Mouse (Mus musculus): Measurements from ENCODE around the gene Gm27179.
"Not testable (repeated sequence)": the region's sequence is repeated elsewhere in the genome, so short reads cannot be mapped to it uniquely, and the experiment has no call there.

Gene Gm27179

DNA sequence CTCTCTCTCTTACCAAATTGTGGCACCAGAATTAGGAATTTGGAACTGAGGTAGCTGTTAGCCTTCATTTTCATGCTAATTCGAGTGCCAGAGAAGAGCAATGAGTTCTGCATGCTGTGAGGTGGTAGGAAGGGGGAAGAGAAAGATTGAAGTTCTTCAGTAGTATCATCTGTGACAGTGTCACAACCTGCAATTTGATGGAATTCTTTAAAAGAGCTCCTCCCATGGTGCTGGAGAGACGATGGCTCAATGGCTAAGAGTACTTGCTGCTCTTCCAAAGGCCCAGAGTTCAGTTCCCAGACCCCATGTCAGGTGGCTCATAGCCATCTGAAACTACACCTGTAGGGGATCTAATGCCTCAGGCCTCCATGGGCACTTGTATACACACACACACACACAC, at the start of gene Gm27179:
TSS of gene Gm27179 (minus strand) at position 101 of the 400 bp plus-strand sequence.
- in situ Hi-C loops (cut with MseI, MboI), result not testable (repeated sequence)

GRCm38 (mm10) chr14:69557550-69557949, 45.2 kb upstream of the Gm27179 start:
- in situ Hi-C loops (cut with MseI, MboI), result not testable (repeated sequence)

DNA sequence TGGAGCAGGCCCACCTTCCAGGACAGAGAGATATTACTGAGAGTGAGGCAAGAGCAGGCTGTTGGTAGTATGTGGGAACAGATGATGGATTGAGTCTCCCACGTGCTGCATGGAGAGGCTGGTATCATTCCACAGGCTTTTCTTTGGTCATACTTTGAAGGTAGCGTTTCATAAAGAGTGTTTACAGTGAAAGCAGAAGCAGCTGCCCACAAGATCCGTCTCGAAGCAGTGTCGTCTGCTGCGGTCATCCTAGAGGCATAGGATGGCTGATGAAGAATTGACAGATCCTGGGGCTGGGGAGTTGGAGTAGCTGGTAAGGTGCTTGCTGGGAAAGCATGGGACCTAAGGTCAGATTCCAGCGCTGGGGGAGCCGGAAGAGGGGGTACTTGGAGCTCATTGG, 44.5 kb upstream of the Gm27179 start:
- in situ Hi-C loops (cut with MseI, MboI), result not testable (repeated sequence)

DNA sequence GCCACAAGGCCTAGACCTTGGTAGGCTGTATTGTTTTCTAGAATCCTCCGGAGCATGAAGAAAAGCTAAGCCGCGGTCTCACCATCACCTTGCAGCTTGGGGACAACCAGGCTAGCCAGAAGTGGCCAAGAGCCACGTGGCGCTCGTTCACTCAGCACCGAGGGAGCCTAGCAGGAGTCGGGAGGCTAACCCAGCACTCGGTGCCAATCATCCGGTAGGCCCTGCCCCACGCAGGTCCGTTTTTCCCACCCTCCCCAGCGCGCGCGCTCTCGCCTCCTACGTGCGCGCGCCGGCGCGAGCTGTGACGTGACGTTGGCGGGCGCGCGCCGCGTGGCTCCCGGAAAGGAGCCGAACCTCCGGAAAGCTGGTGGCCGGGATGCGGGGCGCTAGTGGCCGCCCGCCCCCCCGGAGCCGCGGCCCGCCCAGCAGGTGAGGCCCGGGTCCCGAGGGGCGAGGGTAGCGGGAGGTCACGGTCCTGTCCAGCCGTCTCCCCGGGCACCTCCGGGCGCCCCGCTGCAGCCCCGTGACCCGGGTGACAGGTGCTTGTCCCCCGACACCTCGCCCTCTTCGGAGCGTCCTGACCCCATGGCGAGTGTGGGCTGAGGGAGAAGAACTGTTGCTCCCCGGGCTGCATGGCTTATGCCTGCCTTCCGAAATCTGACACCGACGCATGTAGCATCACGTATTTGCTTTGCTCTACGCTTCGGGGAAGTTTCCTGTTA, 42.9 kb upstream of the Gm27179 start, which contains the start of gene Entpd4b:
TSS of gene Entpd4b (plus strand) at position 315 of the 722 bp plus-strand sequence.
- in situ Hi-C loops (cut with MseI, MboI), result not testable (repeated sequence)

DNA sequence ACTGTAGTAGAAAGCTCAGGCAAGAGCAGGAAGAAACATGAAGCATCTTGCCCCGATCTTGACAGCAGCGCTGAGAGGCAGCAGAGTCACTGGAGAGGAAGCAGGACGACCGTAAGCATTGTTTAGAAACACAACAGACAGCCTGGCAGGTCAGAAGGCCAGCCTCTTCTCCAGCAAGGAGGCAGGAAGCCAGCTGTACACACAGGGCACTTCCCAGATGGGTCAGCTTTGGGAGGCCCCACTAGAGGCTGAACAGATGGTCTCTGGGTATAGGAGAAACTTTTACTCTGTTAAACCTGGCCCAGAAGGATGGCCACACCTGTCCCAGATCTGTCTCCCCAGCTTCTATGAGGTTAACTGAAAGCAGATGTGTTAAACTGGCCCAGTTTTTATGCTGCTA, 35.0 kb upstream of the Gm27179 start:
- in situ Hi-C loops (cut with MseI, MboI), result not testable (repeated sequence)

DNA sequence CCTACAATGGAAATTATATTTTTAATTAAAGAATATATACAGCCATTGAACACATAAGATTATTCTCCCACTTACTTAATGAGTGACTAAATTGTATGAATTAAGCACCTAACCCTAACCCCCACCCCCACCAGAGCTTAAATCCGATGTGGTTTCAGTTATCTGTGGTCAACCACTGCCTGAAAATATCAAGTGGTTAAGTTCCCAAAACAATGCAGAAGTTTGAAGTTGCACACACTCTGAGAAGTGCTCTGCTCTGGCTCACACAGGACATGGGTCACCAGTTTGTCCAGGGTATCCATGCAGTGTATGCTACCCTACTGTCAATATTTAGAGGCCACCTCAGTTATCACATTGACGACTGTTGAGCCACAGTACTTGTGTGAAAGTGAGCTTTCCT, 32.7 kb upstream of the Gm27179 start:
- in situ Hi-C loops (cut with MseI, MboI), result not testable (repeated sequence)

GRCm38 (mm10) chr14:69544033-69544432, 31.7 kb upstream of the Gm27179 start:
- in situ Hi-C loops (cut with MseI, MboI), result not testable (repeated sequence)

DNA sequence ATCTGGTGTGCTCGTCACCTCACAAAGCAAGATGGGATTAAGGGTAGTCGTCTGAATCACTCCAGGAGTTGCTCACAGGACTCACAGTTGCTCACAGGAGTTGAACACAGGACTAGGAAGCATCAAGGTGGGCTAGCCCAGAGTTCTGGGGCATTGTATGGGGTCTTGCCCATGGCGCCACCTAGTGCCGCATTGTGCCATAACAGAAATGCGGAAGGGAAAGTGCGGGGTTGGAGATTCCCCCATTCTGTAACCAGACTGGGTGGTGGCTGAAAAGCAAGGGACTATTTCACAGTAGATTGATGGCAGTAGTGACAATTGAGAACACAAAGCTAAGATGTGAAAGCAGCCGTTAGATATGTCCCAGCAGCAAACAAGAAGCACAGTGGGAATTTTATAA, 30.3 kb upstream of the Gm27179 start:
- in situ Hi-C loops (cut with MseI, MboI), result not testable (repeated sequence)

GRCm38 (mm10) chr14:69540113-69540512, 27.8 kb upstream of the Gm27179 start:
- in situ Hi-C loops (cut with MseI, MboI), result not testable (repeated sequence)

DNA sequence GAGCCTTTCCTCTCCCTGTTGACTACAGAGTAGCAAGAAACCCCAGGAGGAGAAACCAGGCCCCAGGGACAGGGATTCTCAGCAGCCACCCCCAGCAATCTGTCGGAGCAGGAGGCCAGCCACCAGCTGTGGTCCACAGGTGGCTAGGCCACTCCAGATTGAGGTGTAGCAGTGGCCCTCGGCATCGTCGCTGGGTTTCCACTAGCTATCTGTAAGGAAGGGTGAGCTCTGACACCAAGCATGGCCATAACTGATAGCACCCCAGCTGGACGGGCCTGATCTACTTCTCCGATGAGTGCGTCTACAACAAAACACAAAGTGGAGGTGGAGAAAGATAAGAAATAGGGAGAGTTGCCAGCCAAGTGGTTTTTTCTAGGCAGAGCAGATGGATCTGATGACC, 24.2 kb upstream of the Gm27179 start:
- in situ Hi-C loops (cut with MseI, MboI), result not testable (repeated sequence)

DNA sequence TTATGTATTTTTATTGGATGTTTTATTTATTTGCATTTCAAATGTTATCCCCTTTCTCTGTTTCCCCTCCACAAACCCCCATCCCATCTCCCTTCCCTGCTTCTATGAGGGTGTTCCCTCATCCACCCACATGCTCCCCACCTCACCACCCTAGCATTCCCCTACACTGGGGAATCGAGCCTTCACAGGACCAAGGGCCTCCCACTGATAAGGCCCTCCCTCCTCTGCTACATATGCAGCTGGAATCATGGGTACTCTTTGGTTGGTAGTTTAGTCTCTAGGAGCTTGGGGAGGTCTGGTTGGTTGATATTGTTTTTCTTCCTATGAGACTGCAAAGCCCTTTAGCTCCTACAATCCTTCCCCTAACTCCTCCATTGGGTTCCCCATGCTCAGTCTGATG, 13.9 kb upstream of the Gm27179 start:
- in situ Hi-C loops (cut with MseI, MboI), result not testable (repeated sequence)

- in situ Hi-C loops (cut with MseI, MboI), result not testable (repeated sequence)
Measured at GRCm38 (mm10) chr14:69523001-69523400, 10.7 kb upstream of the Gm27179 start.

GRCm38 (mm10) chr14:69520810-69521209, 8.5 kb upstream of the Gm27179 start:
- in situ Hi-C loops (cut with MseI, MboI), result not testable (repeated sequence)

DNA sequence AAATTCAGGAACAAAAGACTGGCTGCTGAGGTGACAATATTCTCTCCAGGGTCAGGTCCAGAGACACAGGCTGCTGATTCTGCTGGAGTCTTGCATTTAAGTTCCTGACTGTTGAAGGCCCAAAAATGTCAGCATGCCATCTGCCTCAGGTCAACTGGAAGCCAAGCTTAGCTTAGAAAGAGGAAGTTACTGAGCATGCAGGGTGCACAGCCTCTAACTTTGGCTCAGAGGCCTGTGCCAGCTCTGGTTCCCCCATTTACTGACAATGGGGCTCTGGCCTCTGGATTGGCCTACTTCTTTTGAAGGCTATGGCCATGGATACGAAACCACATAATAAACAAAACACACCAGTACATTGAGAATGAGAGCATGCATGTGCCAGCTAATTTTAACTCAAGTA, 5.3 kb downstream of the Gm27179 start:
- in situ Hi-C loops (cut with MseI, MboI), result not testable (repeated sequence)

- in situ Hi-C loops (cut with MseI, MboI), result not testable (repeated sequence)
Measured at GRCm38 (mm10) chr14:69503174-69503573, 9.2 kb downstream of the Gm27179 start, which contains the start of gene Gm16867. Gene Gm16867, minus strand, starts transcription at chr14:69503362.

DNA sequence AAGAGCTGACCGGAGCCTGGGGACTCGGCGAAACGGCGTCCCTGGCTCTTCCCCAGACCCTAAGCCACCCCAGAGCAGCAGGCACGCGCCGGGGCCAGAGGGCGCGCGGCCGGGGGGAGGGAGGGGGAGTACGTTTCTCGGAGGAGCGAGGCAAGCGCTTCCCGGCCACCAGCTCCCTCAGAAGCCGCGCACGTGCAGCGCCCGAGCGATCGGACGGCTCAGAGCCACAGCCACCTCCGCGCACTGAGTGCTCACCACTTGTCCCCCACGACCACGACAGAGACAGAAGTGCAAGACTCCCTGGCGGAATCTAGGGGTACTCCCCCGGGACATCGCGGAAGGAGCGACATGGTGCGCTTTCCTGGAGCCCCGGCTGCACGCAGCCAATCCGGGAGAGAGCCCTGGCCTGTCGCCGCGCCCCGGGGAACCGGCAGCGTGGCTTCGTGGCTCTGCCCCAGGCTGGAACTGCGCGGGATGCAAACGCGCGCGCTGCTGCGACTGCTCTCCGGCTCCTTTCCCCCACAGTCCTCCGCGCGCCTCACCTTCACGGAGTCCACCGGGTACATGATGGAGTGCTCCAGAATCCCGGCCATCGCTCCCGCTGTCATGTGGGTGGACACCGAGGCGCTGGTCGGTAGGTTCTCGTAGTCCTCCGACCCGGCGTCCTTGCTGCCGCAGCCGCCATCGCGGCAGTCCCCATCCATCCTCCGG, 9.8 kb downstream of the Gm27179 start:
- in situ Hi-C loops (cut with MseI, MboI), result not testable (repeated sequence)

DNA sequence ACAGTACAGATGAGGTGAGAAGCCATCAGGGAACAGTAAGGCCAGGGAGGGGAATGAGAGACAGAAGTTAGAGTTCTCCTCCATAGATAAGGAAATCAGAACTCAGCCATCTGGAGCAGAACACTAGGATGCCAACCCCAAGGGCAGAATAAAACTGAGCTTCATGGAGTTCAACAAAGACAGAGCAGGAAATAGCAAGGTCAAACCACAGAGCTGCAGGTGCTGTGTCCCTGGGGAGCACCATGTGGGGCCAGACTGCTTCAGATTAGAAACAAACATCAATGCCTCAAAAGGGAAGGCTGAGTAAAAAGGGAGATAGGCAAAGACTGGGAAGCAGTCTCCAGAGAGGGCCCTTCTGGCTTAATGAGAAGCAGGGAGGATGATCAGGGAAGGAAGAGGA, 16.1 kb downstream of the Gm27179 start:
- in situ Hi-C loops (cut with MseI, MboI), result not testable (repeated sequence)

DNA sequence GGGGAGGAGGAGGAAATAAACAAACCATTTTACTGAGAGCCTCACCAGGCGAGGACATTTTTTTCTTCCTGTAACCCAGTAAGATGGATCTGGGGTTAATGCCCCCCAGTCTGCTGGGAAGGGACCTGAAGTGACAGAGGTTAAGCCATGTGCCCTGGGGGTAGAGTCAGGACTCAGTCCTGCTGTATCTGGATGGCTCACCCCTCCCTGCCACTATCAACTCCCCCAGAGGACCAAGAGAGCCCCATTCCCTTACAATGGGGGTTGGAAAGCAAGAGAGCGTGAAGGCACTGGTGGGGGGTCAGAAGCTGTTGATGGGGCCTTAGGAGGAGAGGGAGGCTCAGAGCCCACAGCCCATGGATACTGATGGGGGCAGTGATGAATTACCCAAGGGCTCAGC, 17.4 kb downstream of the Gm27179 start:
- in situ Hi-C loops (cut with MseI, MboI), result not testable (repeated sequence)

DNA sequence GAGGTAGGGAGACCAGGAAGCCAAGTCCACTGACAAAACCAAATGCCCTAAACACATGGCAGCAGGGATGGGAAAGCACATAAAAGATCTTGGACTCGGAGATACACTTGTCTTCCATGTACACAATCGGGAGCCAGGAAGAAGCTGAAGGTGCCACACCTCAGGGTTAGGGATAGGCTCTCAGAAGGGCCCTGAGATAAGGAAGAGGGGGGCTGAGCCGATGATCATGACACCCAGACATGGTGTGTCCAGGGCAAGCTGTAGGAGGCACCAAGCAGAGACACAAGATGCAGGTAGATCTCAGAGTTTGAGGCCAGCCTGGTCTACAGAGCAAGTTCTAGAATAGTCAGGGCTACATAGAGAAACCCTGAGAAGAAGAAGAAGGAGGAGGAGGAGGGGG, 17.8 kb downstream of the Gm27179 start:
- in situ Hi-C loops (cut with MseI, MboI), result not testable (repeated sequence)

DNA sequence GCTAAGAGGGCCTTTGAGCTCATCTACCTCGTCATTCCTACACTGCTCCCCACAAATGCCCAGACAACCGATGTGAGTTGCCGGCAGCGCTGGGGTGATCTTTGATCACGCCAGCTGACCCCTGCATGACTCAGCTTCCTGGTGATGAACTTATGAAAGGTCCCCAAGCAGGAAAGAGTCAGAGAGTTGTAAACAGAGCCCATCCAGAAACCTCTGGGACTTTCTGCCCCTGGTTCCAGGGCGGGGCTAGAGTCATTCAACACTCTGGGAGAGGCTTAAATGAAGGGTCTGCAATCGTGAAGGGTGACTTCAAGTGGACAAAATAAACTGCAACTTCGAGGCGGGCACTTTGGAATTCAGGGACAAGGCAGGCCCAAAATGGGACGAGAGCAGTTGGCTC, 24.3 kb downstream of the Gm27179 start:
- in situ Hi-C loops (cut with MseI, MboI), result not testable (repeated sequence)

DNA sequence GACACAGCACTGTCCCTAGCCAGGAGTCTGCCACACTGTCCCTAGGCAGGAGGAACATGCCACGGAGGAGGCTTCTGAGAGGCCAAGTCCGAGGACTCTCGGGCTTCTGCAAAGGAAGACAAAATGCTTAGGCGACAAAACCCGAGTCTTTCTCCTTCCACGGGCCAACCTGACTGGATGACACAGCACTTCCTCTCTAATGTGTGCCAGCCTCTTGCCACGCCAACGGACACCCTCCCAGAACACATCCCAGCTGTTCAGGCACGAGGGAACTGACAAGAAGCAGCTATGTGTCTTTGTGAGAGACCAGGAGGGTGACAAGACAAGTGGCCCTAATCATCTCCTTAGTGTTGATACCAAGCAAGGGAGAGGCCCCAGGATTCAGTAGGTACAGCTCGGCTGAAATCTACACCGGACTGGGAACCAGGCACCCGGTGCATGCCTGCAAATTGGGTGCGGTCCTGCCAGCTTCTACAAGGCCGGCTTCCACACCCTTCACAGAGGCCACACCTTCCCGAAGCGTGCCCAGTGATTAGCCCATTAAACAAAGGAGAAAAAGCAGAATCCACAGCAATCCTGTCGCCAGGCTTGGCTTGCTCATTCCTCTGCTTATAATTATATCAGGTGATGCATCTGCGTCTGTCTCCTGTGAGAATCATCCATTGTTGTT, 26.7 kb downstream of the Gm27179 start:
- in situ Hi-C loops (cut with MseI, MboI), result not testable (repeated sequence)

DNA sequence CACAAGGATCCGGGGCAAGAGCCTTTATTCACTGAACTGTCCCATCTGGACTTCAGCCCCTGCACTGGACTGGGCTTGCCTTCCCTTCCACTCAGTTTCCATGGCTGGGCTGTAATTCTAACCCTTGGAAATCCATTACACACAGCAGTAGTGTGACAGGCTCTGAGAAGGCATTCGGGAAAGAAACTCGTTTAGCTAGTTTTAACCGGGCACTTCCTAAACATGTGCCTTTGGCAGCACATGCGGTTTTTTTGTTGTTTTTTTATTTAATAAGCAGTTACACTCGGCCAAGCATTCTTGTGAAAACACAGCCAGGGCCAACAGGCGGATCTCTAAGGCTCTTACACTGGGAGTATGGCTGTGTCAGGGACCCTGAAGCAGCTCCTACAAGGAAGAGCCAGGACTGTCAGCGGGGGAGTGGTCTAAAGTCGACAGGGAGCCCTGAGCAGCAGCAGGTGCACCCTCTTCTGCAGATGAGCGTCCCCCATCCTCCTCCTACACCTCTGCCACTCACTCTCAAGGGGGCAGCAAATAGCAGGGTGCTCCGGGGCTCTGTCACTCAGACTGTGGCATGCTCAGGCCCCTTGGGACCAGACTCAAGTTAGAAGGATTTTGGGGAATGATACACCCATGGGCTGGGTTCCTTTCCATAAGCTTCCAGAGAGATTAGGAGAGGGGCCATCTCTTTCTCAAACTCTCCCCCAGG, 38.3 kb downstream of the Gm27179 start:
- in situ Hi-C loops (cut with MseI, MboI), result not testable (repeated sequence)

All from mouse trophoblast stem cell (cell line).